Mouse (Mus musculus) urinary bladder, postnatal 0 days (tissue): Measurements from ENCODE around the gene Tctn1. TPM values are rescaled to one million over a fixed set of nuclear protein-coding genes. Genes with fewer than 3 reads are reported as not detected.

ENCODE experiments used
- polyA plus RNA-seq: library from polyadenylated mRNA; unstranded; fragments of >200 nt; fragmentation: Nextera tagmentation; extraction: Ambion mirVana; gene quantifications from 2 replicates; pipeline ENCODE4 v1.2.1, GENCODE M21; 2015

Gene Tctn1
- polyA plus RNA-seq, result 3.7 and 4.0 TPM in 2 replicates

DNA sequence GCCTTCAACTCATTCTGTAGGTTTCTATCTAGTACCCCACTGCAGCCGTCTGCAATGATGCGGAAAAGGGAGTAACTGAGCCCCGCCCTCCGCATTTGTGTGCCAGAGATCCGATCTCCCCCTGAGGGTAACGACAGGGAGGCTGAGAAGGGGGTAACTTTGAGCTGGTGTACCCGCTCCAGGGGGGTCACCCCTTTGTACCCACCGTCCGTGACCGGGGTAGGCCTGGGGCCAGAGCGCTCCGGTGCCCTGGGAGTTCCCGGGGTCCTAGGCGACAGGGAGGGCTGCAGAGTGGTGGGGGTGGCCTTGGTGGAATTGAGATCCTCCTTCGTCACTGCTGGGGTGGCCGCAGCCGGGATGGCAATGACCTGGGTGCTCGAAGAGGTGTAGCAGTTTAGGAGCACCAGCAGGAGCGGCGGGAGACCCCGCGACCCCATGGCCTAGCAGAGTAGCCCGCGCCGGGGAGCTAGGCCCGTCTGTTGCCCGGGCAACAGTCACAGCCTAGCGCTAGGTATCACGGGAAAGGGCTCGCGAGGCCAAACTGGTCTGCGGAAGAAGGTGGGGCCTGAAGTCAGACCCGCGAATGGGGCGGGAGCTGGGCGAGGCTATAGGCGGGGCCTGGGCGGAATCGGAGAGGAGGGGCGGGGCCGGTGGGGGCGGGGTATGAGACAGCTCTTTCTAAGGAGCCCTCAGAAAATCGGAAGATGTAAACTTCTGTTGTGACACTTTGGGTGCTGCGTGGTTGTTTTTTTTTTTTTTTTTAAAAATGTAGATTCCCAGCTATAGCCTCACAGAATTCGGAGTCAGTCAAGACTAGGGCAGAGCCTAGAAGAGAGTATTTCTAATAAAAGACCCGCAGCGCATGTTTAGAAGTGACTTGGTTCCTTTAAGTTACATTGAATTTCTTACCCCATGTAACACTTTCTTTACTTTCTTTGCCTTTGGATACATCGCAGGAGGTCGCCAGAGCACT is at the start of gene Tctn1:
Gene Tctn1 (minus strand): TSS at position 528 of the 973 bp plus-strand sequence.

DNA sequence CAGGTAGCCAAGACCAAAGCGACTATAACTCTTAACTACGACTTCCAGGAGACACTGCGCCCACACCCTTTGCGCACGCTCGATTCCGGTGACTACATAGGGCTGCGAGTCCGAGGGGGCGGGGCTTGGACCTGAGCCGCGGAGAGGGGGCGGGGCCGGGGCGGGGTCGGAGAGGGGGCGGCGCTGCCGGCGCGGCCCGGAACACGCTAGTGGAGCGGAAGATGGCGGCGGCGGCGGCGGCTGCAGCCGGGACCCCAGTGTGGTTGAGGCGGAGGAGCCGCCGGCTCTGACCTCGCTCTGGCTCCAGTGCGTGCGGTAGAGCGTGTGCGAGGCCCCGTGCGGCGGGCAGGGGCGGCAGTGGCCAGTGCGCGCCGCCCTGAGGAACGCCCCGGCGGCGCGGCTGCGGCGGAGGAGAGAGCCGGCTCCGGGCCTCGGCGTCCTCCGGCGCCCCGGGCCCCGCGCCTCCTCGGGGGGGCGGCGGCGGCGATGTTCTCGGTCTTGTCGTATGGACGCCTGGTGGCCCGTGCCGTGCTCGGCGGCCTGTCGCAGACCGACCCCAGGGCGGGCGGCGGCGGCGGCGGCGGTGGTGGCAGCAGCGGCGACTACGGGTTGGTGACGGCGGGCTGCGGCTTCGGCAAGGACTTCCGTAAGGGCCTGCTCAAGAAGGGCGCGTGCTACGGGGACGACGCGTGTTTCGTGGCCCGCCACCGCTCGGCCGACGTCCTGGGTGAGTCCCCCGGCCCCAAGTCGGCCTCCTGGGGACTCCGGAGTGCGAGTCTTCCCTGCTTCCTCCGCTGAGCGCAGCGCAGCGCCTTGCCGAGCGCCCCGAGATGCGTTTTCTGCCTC is 20.1 kb upstream of the Tctn1 start, which contains the start of gene Pptc7:
Gene Pptc7 (plus strand): TSS at position 183 of the 846 bp plus-strand sequence.

DNA sequence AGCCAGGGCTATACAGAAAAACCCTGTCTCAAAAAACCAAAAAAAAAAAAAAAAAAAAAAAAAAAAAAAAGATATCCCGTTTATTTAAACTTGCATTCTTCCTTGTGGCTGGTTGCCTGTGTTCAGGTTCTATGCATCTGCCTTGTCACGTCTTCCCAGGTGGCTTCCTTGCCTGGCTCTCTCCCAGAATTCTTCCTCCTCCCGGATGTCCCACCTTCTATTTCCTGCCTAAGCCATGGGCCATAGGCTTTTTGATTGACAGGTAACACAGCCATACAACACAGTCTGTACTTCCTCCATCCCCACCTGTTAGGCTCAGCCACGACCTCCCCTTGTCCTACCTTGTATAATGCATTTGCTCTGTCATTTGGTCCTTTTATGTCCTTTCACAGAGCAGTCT is 57.8 kb downstream of the Tctn1 start, which contains the start of gene Hvcn1:
Gene Hvcn1 (plus strand): TSS at position 330 of the 400 bp plus-strand sequence.

Other genes starting within 250 kb of the Tctn1 start
- 0.30 and 0.50 TPM in 2 replicates for gene Cux2, start 214.4 kb downstream of the Tctn1 start, polyA plus RNA-seq
- gene Myl2, start 163.5 kb downstream of the Tctn1 start, polyA plus RNA-seq, result 0.53 and 0.83 TPM in 2 replicates
- 0.13 TPM in 1 of 2 replicates, not detected in the other for gene Ccdc63, start 123.6 kb downstream of the Tctn1 start, polyA plus RNA-seq
- 116 and 129 TPM in 2 replicates for gene Ppp1cc, start 106.2 kb downstream of the Tctn1 start, polyA plus RNA-seq
- gene Hvcn1, start 57.7 kb downstream of the Tctn1 start, polyA plus RNA-seq, result 2.2 and 3.1 TPM in 2 replicates
- 7.2 and 7.7 TPM in 2 replicates for gene Pptc7, start 19.9 kb upstream of the Tctn1 start, polyA plus RNA-seq
- 4.2 and 4.7 TPM in 2 replicates for gene Rad9b, start 89.8 kb upstream of the Tctn1 start, polyA plus RNA-seq
- gene Vps29, start 89.9 kb upstream of the Tctn1 start, polyA plus RNA-seq, result 232 and 251 TPM in 2 replicates
- gene Gpn3, start 107.4 kb upstream of the Tctn1 start, polyA plus RNA-seq, result 33.9 and 36.5 TPM in 2 replicates
- gene Fam216a, start 107.9 kb upstream of the Tctn1 start, polyA plus RNA-seq, result 21.3 and 24.0 TPM in 2 replicates
- gene Arpc3, start 127.4 kb upstream of the Tctn1 start, polyA plus RNA-seq, result 110 and 122 TPM in 2 replicates
- 23.5 and 27.9 TPM in 2 replicates for gene Anapc7, start 157.2 kb upstream of the Tctn1 start, polyA plus RNA-seq
- 83.6 and 86.4 TPM in 2 replicates for gene Atp2a2, start 237.8 kb upstream of the Tctn1 start, polyA plus RNA-seq